Mouse (Mus musculus) cerebellum, adult 11-12 months (tissue): ENCODE data around the gene Ndc1.
A peak's percentile ranks its signal among the peaks of the same experiment; 100 is the strongest.
"Not testable (repeated sequence)": the region's sequence is repeated elsewhere in the genome, so short reads cannot be mapped to it uniquely, and the experiment has no call there.

Experiments
- DNase-seq: peaks from one replicate; pipeline ENCODE4 v3.0.0; 2022

Ndc1 gene

GRCm38 (mm10) chr4:107367567-107368314, at the start of gene Ndc1:
Gene Ndc1 (plus strand): TSS chr4:107367784.
- peak; percentile 76 for DNase-seq

- DNase-seq, result no peak
Measured at GRCm38 (mm10) chr4:107318646-107319045, 48.9 kb upstream of the Ndc1 start.

GRCm38 (mm10) chr4:107321041-107321440, 46.5 kb upstream of the Ndc1 start:
- no peak for DNase-seq

GRCm38 (mm10) chr4:107323113-107323512, 44.5 kb upstream of the Ndc1 start:
- no peak for DNase-seq

- no peak for DNase-seq
Measured at GRCm38 (mm10) chr4:107328530-107328929, 39.1 kb upstream of the Ndc1 start.

- no peak for DNase-seq
Measured at GRCm38 (mm10) chr4:107333514-107333913, 34.1 kb upstream of the Ndc1 start.

GRCm38 (mm10) chr4:107336356-107336755, 31.2 kb upstream of the Ndc1 start:
- DNase-seq, result no peak

GRCm38 (mm10) chr4:107337455-107337854, 30.1 kb upstream of the Ndc1 start:
- DNase-seq, result no peak

GRCm38 (mm10) chr4:107341354-107341753, 26.2 kb upstream of the Ndc1 start:
- no peak for DNase-seq

- no peak for DNase-seq
Measured at GRCm38 (mm10) chr4:107344612-107345011, 23.0 kb upstream of the Ndc1 start.

GRCm38 (mm10) chr4:107347221-107347620, 20.4 kb upstream of the Ndc1 start:
- no peak for DNase-seq

- DNase-seq, result no peak
Measured at GRCm38 (mm10) chr4:107348529-107349310, 18.9 kb upstream of the Ndc1 start.

- DNase-seq, result no peak
Measured at GRCm38 (mm10) chr4:107349311-107350008, 18.1 kb upstream of the Ndc1 start.

GRCm38 (mm10) chr4:107351368-107351767, 16.2 kb upstream of the Ndc1 start:
- no peak for DNase-seq

GRCm38 (mm10) chr4:107353612-107354011, 14.0 kb upstream of the Ndc1 start:
- no peak for DNase-seq

GRCm38 (mm10) chr4:107354126-107354525, 13.5 kb upstream of the Ndc1 start:
- DNase-seq, result no peak

- DNase-seq, result no peak
Measured at GRCm38 (mm10) chr4:107354543-107354942, 13.0 kb upstream of the Ndc1 start.

- DNase-seq, result not testable (repeated sequence)
Measured at GRCm38 (mm10) chr4:107357172-107357571, 10.4 kb upstream of the Ndc1 start.

GRCm38 (mm10) chr4:107358460-107358859, 9.1 kb upstream of the Ndc1 start:
- DNase-seq, result no peak

GRCm38 (mm10) chr4:107360457-107361145, 7.0 kb upstream of the Ndc1 start:
- DNase-seq, result no peak

- no peak for DNase-seq
Measured at GRCm38 (mm10) chr4:107362755-107363154, 4.8 kb upstream of the Ndc1 start.

GRCm38 (mm10) chr4:107363573-107363972, 4.0 kb upstream of the Ndc1 start:
- DNase-seq, result no peak

- DNase-seq, result no peak
Measured at GRCm38 (mm10) chr4:107364190-107364639, 3.4 kb upstream of the Ndc1 start.
